Mouse (Mus musculus): ENCODE results near the gene Ptgir.

DNA sequence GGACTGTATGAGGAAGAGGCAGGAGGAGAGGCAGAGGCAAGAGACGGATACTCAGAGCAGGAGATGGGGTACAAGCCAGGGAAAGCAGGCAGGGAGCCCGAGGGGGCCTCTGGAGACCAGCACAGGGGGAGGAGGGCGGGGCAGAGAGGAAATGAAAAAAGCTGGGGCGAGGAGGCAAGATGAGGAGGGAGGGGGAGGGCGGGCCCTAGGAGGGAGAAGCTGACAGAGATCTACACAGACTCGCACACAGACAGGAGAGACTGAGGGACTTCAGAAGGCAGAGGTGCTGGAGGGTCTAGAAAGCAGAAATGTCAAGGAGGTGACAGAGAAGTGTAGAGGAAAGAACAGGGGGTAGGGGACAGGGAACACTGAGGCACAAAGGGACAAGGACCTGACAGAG lies at the start of gene Ptgir:
- TF ChIP-seq CTCF (IDR thresholded peaks at IDR 0.05; ENCODE audit: low read depth) (no peak), EP300 (IDR thresholded peaks at IDR 0.05; ENCODE audit: low read depth) (no peak)

Measured in liver, postnatal 0 days (tissue).